Mouse (Mus musculus) monocyte, adult 5-6 weeks (primary cell): ENCODE measurements at regions not wholly inside any gene's neighbourhood (a gene's known extent, or its start where the extent isn't known, plus 50 kb on each side); places are given as distances from the start of the nearest gene placed in this dataset.
"Not testable (repeated sequence)": the region's sequence is repeated elsewhere in the genome, so short reads cannot be mapped to it uniquely, and the experiment has no call there.

Source experiments
- ATAC-seq: fragments of 153-309, 156-312 bp; replicated peaks from 2 replicates; pipeline ENCODE4 v1.8.0; 2017; ENCODE audit warnings: mild to moderate bottlenecking; ENCODE audit not compliant: low TSS enrichment, insufficient number of reproducible peaks, severe bottlenecking, poor library complexity, low FRiP score

- no peak for ATAC-seq
Measured at GRCm38 (mm10) chr8:114007103-114007502, 126.3 kb upstream of the Nudt7 start.

GRCm38 (mm10) chr8:114018364-114018763, 115.0 kb upstream of the Nudt7 start:
- no peak for ATAC-seq

- ATAC-seq: not testable (repeated sequence)
Measured at GRCm38 (mm10) chr8:114030141-114030540, 103.2 kb upstream of the Nudt7 start.

GRCm38 (mm10) chr8:114052426-114052825, 80.9 kb upstream of the Nudt7 start:
- no peak for ATAC-seq

GRCm38 (mm10) chr8:114063566-114063965, 69.8 kb upstream of the Nudt7 start:
- no peak for ATAC-seq

- no peak for ATAC-seq
Measured at GRCm38 (mm10) chr8:114072330-114072729, 61.0 kb upstream of the Nudt7 start.

GRCm38 (mm10) chr8:114074122-114074521, 59.2 kb upstream of the Nudt7 start:
- no peak for ATAC-seq

GRCm38 (mm10) chr8:114076701-114077100, 56.7 kb upstream of the Nudt7 start:
- ATAC-seq: no peak

- peak; percentile 66 for ATAC-seq
Measured at GRCm38 (mm10) chr8:114081049-114081756, 52.2 kb upstream of the Nudt7 start.

- ATAC-seq: no peak
Measured at GRCm38 (mm10) chr8:114081757-114082059, 51.6 kb upstream of the Nudt7 start.
